In the genomic region with DNA sequence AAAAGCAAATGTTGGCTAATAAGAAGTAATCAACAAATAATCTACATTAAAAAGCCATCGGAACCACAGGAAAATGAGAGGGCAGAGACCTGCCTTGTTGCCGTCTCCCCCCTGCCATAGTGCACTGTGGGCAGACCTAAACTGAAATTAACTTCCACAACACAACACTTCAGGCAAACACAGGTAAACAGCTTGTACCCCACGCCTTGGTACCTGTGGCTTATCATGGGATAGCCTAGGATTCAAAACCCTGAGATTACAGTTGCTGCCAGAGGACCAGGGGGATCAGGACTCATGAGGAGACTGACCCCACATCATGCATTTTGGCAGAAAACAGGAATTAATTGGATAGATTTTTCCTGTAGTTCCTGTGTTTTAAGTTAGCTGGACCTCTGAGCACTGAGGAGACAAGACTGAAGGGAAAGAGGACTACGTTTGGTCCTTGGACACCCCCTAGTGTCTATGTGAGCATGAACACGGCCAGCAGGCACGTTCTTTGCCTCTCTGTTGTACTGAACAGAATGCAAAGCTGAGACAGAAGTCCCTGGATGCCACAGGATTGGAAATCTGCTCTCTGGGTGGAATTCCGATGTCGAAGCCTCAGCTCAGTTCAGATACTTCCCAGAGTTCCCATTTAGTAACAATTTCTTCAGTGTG, we compare ENCODE assay signal across 8 mouse cellular contexts.
A peak's percentile ranks its signal among the peaks of the same experiment; 100 is the strongest.
DNase-seq lines count a peak whose midpoint lies in the region; ATAC-seq and TF ChIP-seq lines count a peak whose summit lies in the region.

No protein-coding gene starts in this region.

- no peaks in the 10 kb centered on the region for H3K36me3 ChIP-seq in heart, embryonic 11.5 days (ENCODE audit: control insufficient read depth, insufficient read depth, low read length)
- no peaks in the 10 kb centered on the region for H3K36me3 ChIP-seq in kidney, postnatal 0 days (ENCODE audit: insufficient read depth, low read length)
- H3K36me3 ChIP-seq in limb, embryonic 14.5 days (ENCODE audit: control insufficient read depth, insufficient read depth, low read length): no peaks in the 10 kb centered on the region

- H3K4me2 ChIP-seq in heart, embryonic 11.5 days: no peak overlapping the region
- no peak overlapping the region for H3K4me2 ChIP-seq in kidney, postnatal 0 days (ENCODE audit: low read length)
- H3K4me2 ChIP-seq in limb, embryonic 14.5 days (replicated peaks; ENCODE audit: low read depth, low read length, severe bottlenecking): no peak overlapping the region

- 0 out of 2 replicates have a peak, but pooled peaks have one; percentile 42 for ATAC-seq in heart, embryonic 11.5 days (replicated peaks; ENCODE audit: insufficient number of reproducible peaks, low FRiP score, low TSS enrichment)
- peak; percentile 72; the same call in 1 of the 2 replicates for ATAC-seq in kidney, postnatal 0 days (replicated peaks; ENCODE audit: low FRiP score, low read depth)
- ATAC-seq in limb, embryonic 14.5 days (ENCODE audit: low FRiP score, low read depth): 0 out of 2 replicates have a peak, but pooled peaks have one; percentile 67

- no peak overlapping the region for H3K27ac ChIP-seq in heart, embryonic 11.5 days (ENCODE audit: low read depth, low read length)
- H3K27ac ChIP-seq in kidney, postnatal 0 days: no peak overlapping the region
- no peak overlapping the region for H3K27ac ChIP-seq in limb, embryonic 14.5 days (replicated peaks; ENCODE audit: low read depth, low read length)

- no peak overlapping the region for H3K9ac ChIP-seq in heart, embryonic 11.5 days (ENCODE audit: low read depth, low read length)
- H3K9ac ChIP-seq in kidney, postnatal 0 days (ENCODE audit: low read depth, low read length): no peak overlapping the region
- H3K9ac ChIP-seq in limb, embryonic 14.5 days (ENCODE audit: low read depth, low read length, severe bottlenecking): no peak overlapping the region

- no peaks in the 10 kb centered on the region for H3K4me1 ChIP-seq in lung, adult 2 months (ENCODE audit: control insufficient read depth, insufficient read depth, low read length)
- no peaks in the 10 kb centered on the region for H3K4me1 ChIP-seq in heart, embryonic 11.5 days (ENCODE audit: control insufficient read depth, insufficient read depth, low read length)
- no peaks in the 10 kb centered on the region for H3K4me1 ChIP-seq in kidney, postnatal 0 days (replicated peaks; ENCODE audit: insufficient read depth, low read length)
- no peaks in the 10 kb centered on the region for H3K4me1 ChIP-seq in limb, embryonic 14.5 days (ENCODE audit: control insufficient read depth, insufficient read depth, low read length)

- 46% methylated on average over 8 of the region's 8 CpGs for WGBS in lung, adult 2 months
- WGBS in heart, embryonic 11.5 days (ENCODE audit: insufficient replicate concordance): 44% methylated on average over 8 of the region's 8 CpGs
- WGBS in kidney, postnatal 0 days: 47% methylated on average over 8 of the region's 8 CpGs
- WGBS in limb, embryonic 14.5 days: 48% methylated on average over 8 of the region's 8 CpGs

- TF ChIP-seq POLR2A in lung, adult 2 months (IDR thresholded peaks at IDR 0.05; ENCODE audit: borderline replicate concordance, extremely low read depth, low read depth, low read length): no peak
- TF ChIP-seq POLR2A in limb, embryonic 14.5 days (IDR thresholded peaks at IDR 0.05; ENCODE audit: borderline replicate concordance, extremely low read depth, insufficient read depth, insufficient read length): no peak

- no peaks in the 10 kb centered on the region for H3K9me3 ChIP-seq in heart, embryonic 11.5 days (replicated peaks; ENCODE audit: control insufficient read depth, low read length)
- no peaks in the 10 kb centered on the region for H3K9me3 ChIP-seq in kidney, postnatal 0 days (replicated peaks; ENCODE audit: low read length)
- no peaks in the 10 kb centered on the region for H3K9me3 ChIP-seq in limb, embryonic 14.5 days (ENCODE audit: control insufficient read depth, low read length)

- H3K4me3 ChIP-seq in lung, adult 2 months (replicated peaks; ENCODE audit: extremely low read depth, low read depth, low read length): no peak overlapping the region
- no peak overlapping the region for H3K4me3 ChIP-seq in heart, embryonic 11.5 days (ENCODE audit: low read depth, low read length)
- no peak overlapping the region for H3K4me3 ChIP-seq in kidney, postnatal 0 days (replicated peaks; ENCODE audit: low read depth, low read length)
- H3K4me3 ChIP-seq in limb, embryonic 14.5 days (replicated peaks; ENCODE audit: low read length): no peak overlapping the region

- peak; percentile 36; the same call in 1 of the 2 replicates for TF ChIP-seq CTCF in lung, adult 2 months (IDR thresholded peaks at IDR 0.05; ENCODE audit: insufficient read depth, low read length)
- peak; percentile 75 for TF ChIP-seq CTCF in kidney, postnatal 0 days (IDR thresholded peaks at IDR 0.05; ENCODE audit: low read depth)

- no peaks in the 10 kb centered on the region for H3K27me3 ChIP-seq in heart, embryonic 11.5 days (ENCODE audit: control insufficient read depth, insufficient read depth, low read length)
- H3K27me3 ChIP-seq in kidney, postnatal 0 days (ENCODE audit: insufficient read depth, low read length): no peaks in the 10 kb centered on the region
- no peaks in the 10 kb centered on the region for H3K27me3 ChIP-seq in limb, embryonic 14.5 days (ENCODE audit: control insufficient read depth, insufficient read depth, low read length)

- DNase-seq in lung, adult 2 months: no peak
- DNase-seq in lung, adult 18-20 months: no peak
- DNase-seq in cerebellum, postnatal 36 days: peak; percentile 11 to 18
- DNase-seq in kidney, postnatal 0 days (ENCODE audit: low spot score): peak; percentile 81
- DNase-seq in limb, embryonic 14.5 days (ENCODE audit: low spot score): peak; percentile 80
- DNase-seq in retina, adult 2 months (ENCODE audit: low read depth, low spot score): peak; percentile 23
- DNase-seq in thymus, postnatal 36 days: no peak

Comparison
In these comparisons a context has a peak if more than half of its experiments do, and no peak if none do; other contexts are left out.
1. DNase-seq: peak in cerebellum, postnatal 36 days (2 of 2), kidney, postnatal 0 days (single experiment), limb, embryonic 14.5 days (single experiment) and retina, adult 2 months (single experiment); none in lung, adult 2 months (single experiment), lung, adult 18-20 months (0 of 2) and thymus, postnatal 36 days (0 of 2).
2. Peak in every context shown above with its lines, with median percentiles within 50 percentile points of each other: ATAC-seq.